Mouse (Mus musculus): ENCODE measurements around the gene Gm43191.

DNA sequence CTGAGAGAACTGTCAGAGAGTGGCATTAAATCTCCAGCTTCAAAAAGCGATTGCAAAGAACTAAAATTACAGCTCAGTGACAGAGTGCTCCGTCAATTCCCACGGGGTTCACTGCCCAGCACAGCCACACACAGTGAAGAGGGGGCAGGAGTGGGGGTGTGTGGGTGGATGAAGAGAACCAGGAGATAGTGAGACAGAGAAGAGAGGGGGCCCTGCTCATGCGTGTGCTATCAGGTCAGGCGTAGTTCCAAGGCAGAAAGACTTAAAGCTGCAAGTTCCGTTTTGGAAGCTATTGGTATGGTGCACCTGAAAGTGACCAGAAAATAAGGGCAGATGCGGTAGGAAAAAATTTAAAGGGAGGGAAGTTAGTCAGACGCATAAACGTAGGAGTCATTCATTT, 29.9 kb upstream of the Gm43191 start:
- TF ChIP-seq FLI1 (IDR thresholded peaks at IDR 0.05; ENCODE audit: low read length) (no peak), GATA1 (IDR thresholded peaks at IDR 0.05; ENCODE audit: borderline replicate concordance, low read length) (no peak)
